Mouse (Mus musculus) lung, adult 2 months (tissue): ENCODE data around the gene Foxp1.

ENCODE experiments used
- CTCF ChIP-seq: fragments of 200-500 bp; IDR thresholded peaks from 2 replicates; pipeline ENCODE4 v1.5.1; 2011; ENCODE audit warnings: mild to moderate bottlenecking, low read length, control low read depth; ENCODE audit not compliant: insufficient read depth
- POLR2A ChIP-seq: fragments of 200-500 bp; IDR thresholded peaks from 2 replicates; pipeline ENCODE4 v1.6.1; 2011; ENCODE audit warnings: low read depth, mild to moderate bottlenecking, control low read depth, low read length, borderline replicate concordance; ENCODE audit errors: extremely low read depth

GRCm38 (mm10) chr6:99301923-99302322 is 220.6 kb downstream of the Foxp1 start:
- no peak for TF ChIP-seq CTCF
- no peak for TF ChIP-seq POLR2A
